Mouse (Mus musculus): Measurements from ENCODE around the gene Gucy1b2.

The Gucy1b2 gene

GRCm38 (mm10) chr14:62375694-62376093 lies 80.4 kb downstream of the Gucy1b2 start:
- DNase-seq (ENCODE audit: low read depth in 1 of 2, low spot score in 2 of 2) = no peak

- DNase-seq (ENCODE audit: low read depth in 1 of 2, low spot score in 2 of 2) = no peak
These were observed 82.1 kb downstream of the Gucy1b2 start for GRCm38 (mm10) chr14:62374001-62374400.

- peak in 1 of 2 experiments; percentile 14 for DNase-seq (ENCODE audit: low read depth in 1 of 2, low spot score in 2 of 2)
These were observed 85.3 kb downstream of the Gucy1b2 start for GRCm38 (mm10) chr14:62370819-62371218.

GRCm38 (mm10) chr14:62363774-62364173 lies 92.3 kb downstream of the Gucy1b2 start:
- DNase-seq (ENCODE audit: low read depth in 1 of 2, low spot score in 2 of 2) = no peak

GRCm38 (mm10) chr14:62361263-62361980 lies 94.7 kb downstream of the Gucy1b2 start:
- no peak for DNase-seq (ENCODE audit: low read depth in 1 of 2, low spot score in 2 of 2)

- no peak for DNase-seq (ENCODE audit: low read depth in 1 of 2, low spot score in 2 of 2)
These were observed 100.9 kb downstream of the Gucy1b2 start for GRCm38 (mm10) chr14:62355201-62355600.

- no peak for DNase-seq (ENCODE audit: low read depth in 1 of 2, low spot score in 2 of 2)
These were observed 102.3 kb downstream of the Gucy1b2 start for GRCm38 (mm10) chr14:62353793-62354192.

GRCm38 (mm10) chr14:62353372-62353771 lies 102.7 kb downstream of the Gucy1b2 start:
- no peak for DNase-seq (ENCODE audit: low read depth in 1 of 2, low spot score in 2 of 2)

GRCm38 (mm10) chr14:62350890-62351289 lies 105.2 kb downstream of the Gucy1b2 start:
- DNase-seq (ENCODE audit: low read depth in 1 of 2, low spot score in 2 of 2) = no peak

GRCm38 (mm10) chr14:62350186-62350585 lies 105.9 kb downstream of the Gucy1b2 start:
- DNase-seq (ENCODE audit: low read depth in 1 of 2, low spot score in 2 of 2) = no peak

GRCm38 (mm10) chr14:62349786-62350185 lies 106.3 kb downstream of the Gucy1b2 start:
- DNase-seq (ENCODE audit: low read depth in 1 of 2, low spot score in 2 of 2) = no peak

- peak; percentile 43 to 47 for DNase-seq (ENCODE audit: low read depth in 1 of 2, low spot score in 2 of 2)
These were observed 109.0 kb downstream of the Gucy1b2 start for GRCm38 (mm10) chr14:62347103-62347502.

- no peak for DNase-seq (ENCODE audit: low read depth in 1 of 2, low spot score in 2 of 2)
These were observed 109.5 kb downstream of the Gucy1b2 start for GRCm38 (mm10) chr14:62346570-62346969.

Measured in monocyte, adult 2 months (primary cell).